22 mouse cellular contexts compared by ENCODE assay signal in genomic region chr2:152000291-152000679, GRCm38 (mm10). TPM values are rescaled to one million over a fixed set of nuclear protein-coding genes. Genes with fewer than 3 reads are reported as not detected.
DNase-seq lines count a peak whose midpoint lies in the region; ATAC-seq and TF ChIP-seq lines count a peak whose summit lies in the region.
"Had no signal": no experiment of that assay in that cellular context is flagged by ENCODE, and none has a peak within 500 bp of the region (broad histone marks: within the 10 kb centered on the region; RNA-seq: fewer than 3 reads in every experiment).

No protein-coding gene starts in this region.

- no peaks in the 10 kb centered on the region for H3K9me3 ChIP-seq in hindbrain, embryonic 10.5 days
- no peaks in the 10 kb centered on the region for H3K9me3 ChIP-seq in hindbrain, embryonic 16.5 days (ENCODE audit: control insufficient read depth, low read length)
- no peaks in the 10 kb centered on the region for H3K9me3 ChIP-seq in limb, embryonic 13.5 days
- no peaks in the 10 kb centered on the region for H3K9me3 ChIP-seq in limb, embryonic 10.5 days (replicated peaks)
- H3K9me3 ChIP-seq in E14TG2a.4 (ENCODE audit: low read length) = no peaks in the 10 kb centered on the region
- H3K9me3 ChIP-seq in stomach, embryonic 15.5 days = no peaks in the 10 kb centered on the region
- H3K9me3 ChIP-seq: forebrain, embryonic 15.5 days; hindbrain, embryonic 12.5 days; intestine, embryonic 15.5 days; liver, embryonic 13.5 days; neural tube, embryonic 13.5 days had no signal

- ATAC-seq in hindbrain, embryonic 16.5 days = no peak
- no peak for ATAC-seq in limb, embryonic 13.5 days (ENCODE audit: low FRiP score, low read depth)
- no peak for ATAC-seq in stomach, embryonic 15.5 days (ENCODE audit: insufficient read depth, low FRiP score, low read depth)
- ATAC-seq: forebrain, embryonic 15.5 days had no signal

- peaks cover 30% of the 10 kb centered on the region for H3K4me1 ChIP-seq in hindbrain, embryonic 10.5 days (replicated peaks)
- no peaks in the 10 kb centered on the region for H3K4me1 ChIP-seq in hindbrain, embryonic 16.5 days (ENCODE audit: control insufficient read depth, insufficient read depth, low read depth, low read length)
- H3K4me1 ChIP-seq in limb, embryonic 13.5 days = peaks cover 5% of the 10 kb centered on the region
- peaks cover 29% of the 10 kb centered on the region for H3K4me1 ChIP-seq in limb, embryonic 10.5 days
- H3K4me1 ChIP-seq in E14TG2a.4 (replicated peaks; ENCODE audit: low read depth, low read length) = peaks cover 77% of the 10 kb centered on the region
- H3K4me1 ChIP-seq in stomach, embryonic 15.5 days = peaks cover 4% of the 10 kb centered on the region

- peak overlapping the region; percentile 35; the same call in 1 of the 2 replicates for H3K27ac ChIP-seq in hindbrain, embryonic 10.5 days
- no peak overlapping the region for H3K27ac ChIP-seq in hindbrain, embryonic 16.5 days (ENCODE audit: low read depth, low read length)
- H3K27ac ChIP-seq in limb, embryonic 13.5 days = no peak overlapping the region
- H3K27ac ChIP-seq in limb, embryonic 10.5 days = no peak overlapping the region
- H3K27ac ChIP-seq in stomach, embryonic 15.5 days = no peak overlapping the region
- H3K27ac ChIP-seq: forebrain, embryonic 15.5 days; heart, adult 2 months; hindbrain, embryonic 12.5 days; intestine, embryonic 15.5 days; layer of hippocampus, adult 2 months; liver, embryonic 13.5 days; neural tube, embryonic 13.5 days had no signal

- no peak for DNase-seq in hindbrain, embryonic 10.5 days (ENCODE audit: low spot score)
- DNase-seq in limb, embryonic 10.5 days (ENCODE audit: low spot score) = no peak
- no peak for DNase-seq in thymus, postnatal 25 days
- DNase-seq in T-cell, adult 2 months (ENCODE audit: low spot score) = no peak
- DNase-seq: adrenal gland, postnatal 25 days; cerebellum, adult 18-20 months; cerebellum, postnatal 36 days; liver, embryonic 13.5 days; right cerebral cortex, postnatal 14 days; thymus, adult 2 months had no signal

- H3K9ac ChIP-seq in hindbrain, embryonic 16.5 days (ENCODE audit: low read depth, low read length) = no peak overlapping the region
- 0 out of 2 replicates have a peak overlapping the region, but pooled peaks have one; percentile 35 for H3K9ac ChIP-seq in limb, embryonic 13.5 days
- H3K9ac ChIP-seq in stomach, embryonic 15.5 days = no peak overlapping the region
- H3K9ac ChIP-seq: forebrain, embryonic 15.5 days; hindbrain, embryonic 12.5 days; intestine, embryonic 15.5 days; liver, embryonic 13.5 days; neural tube, embryonic 13.5 days had no signal

- no peaks in the 10 kb centered on the region for H3K36me3 ChIP-seq in hindbrain, embryonic 10.5 days
- H3K36me3 ChIP-seq in hindbrain, embryonic 16.5 days (ENCODE audit: control insufficient read depth, insufficient read depth, low read length) = no peaks in the 10 kb centered on the region
- no peaks in the 10 kb centered on the region for H3K36me3 ChIP-seq in limb, embryonic 13.5 days
- no peaks in the 10 kb centered on the region for H3K36me3 ChIP-seq in limb, embryonic 10.5 days
- H3K36me3 ChIP-seq in E14TG2a.4 (ENCODE audit: insufficient read depth, low read length) = no peaks in the 10 kb centered on the region
- H3K36me3 ChIP-seq in stomach, embryonic 15.5 days = no peaks in the 10 kb centered on the region
- H3K36me3 ChIP-seq: forebrain, embryonic 15.5 days; hindbrain, embryonic 12.5 days; intestine, embryonic 15.5 days; liver, embryonic 13.5 days; neural tube, embryonic 13.5 days had no signal

- no peak overlapping the region for H3K4me3 ChIP-seq in hindbrain, embryonic 10.5 days
- H3K4me3 ChIP-seq in hindbrain, embryonic 16.5 days (ENCODE audit: low read length) = no peak overlapping the region
- H3K4me3 ChIP-seq in limb, embryonic 13.5 days = no peak overlapping the region
- no peak overlapping the region for H3K4me3 ChIP-seq in limb, embryonic 10.5 days
- H3K4me3 ChIP-seq in E14TG2a.4 (replicated peaks; ENCODE audit: low read length) = peak overlapping the region; percentile 70
- no peak overlapping the region for H3K4me3 ChIP-seq in stomach, embryonic 15.5 days (replicated peaks)
- H3K4me3 ChIP-seq: erythroblast, embryonic 14.5 days; forebrain, embryonic 15.5 days; heart, adult 2 months; hindbrain, embryonic 12.5 days; intestine, embryonic 15.5 days; layer of hippocampus, adult 2 months; liver, embryonic 13.5 days; neural tube, embryonic 13.5 days had no signal

- no peak for TF ChIP-seq CTCF in E14TG2a.4 (conservative IDR thresholded peaks at IDR 0.05; ENCODE audit: low read length)

- H3K4me2 ChIP-seq in hindbrain, embryonic 16.5 days (ENCODE audit: low read length) = no peak overlapping the region
- no peak overlapping the region for H3K4me2 ChIP-seq in limb, embryonic 13.5 days (replicated peaks)
- H3K4me2 ChIP-seq in stomach, embryonic 15.5 days = peak overlapping the region; percentile 44; the same call in 1 of the 2 replicates
- H3K4me2 ChIP-seq: forebrain, embryonic 15.5 days; hindbrain, embryonic 12.5 days; midbrain, embryonic 11.5 days; neural tube, embryonic 13.5 days had no signal

- peaks cover 74% of the 10 kb centered on the region for H3K27me3 ChIP-seq in hindbrain, embryonic 10.5 days (ENCODE audit: insufficient read depth, poor library complexity, severe bottlenecking)
- H3K27me3 ChIP-seq in hindbrain, embryonic 16.5 days (replicated peaks; ENCODE audit: control insufficient read depth, insufficient read depth, low read length) = peaks cover 20% of the 10 kb centered on the region
- peaks cover 73% of the 10 kb centered on the region for H3K27me3 ChIP-seq in limb, embryonic 13.5 days
- H3K27me3 ChIP-seq in limb, embryonic 10.5 days (ENCODE audit: low read depth, poor library complexity, severe bottlenecking) = peaks cover 71% of the 10 kb centered on the region
- H3K27me3 ChIP-seq in E14TG2a.4 (ENCODE audit: insufficient read depth, low read length) = peaks cover 32% of the 10 kb centered on the region
- H3K27me3 ChIP-seq in stomach, embryonic 15.5 days (replicated peaks) = peaks cover 15% of the 10 kb centered on the region

- 43% methylated on average over 3 of the region's 3 CpGs for WGBS in hindbrain, embryonic 10.5 days
- WGBS in hindbrain, embryonic 16.5 days = 44% methylated on average over 3 of the region's 3 CpGs
- WGBS in limb, embryonic 13.5 days = 55% methylated on average over 3 of the region's 3 CpGs
- WGBS in limb, embryonic 10.5 days = 49% methylated on average over 3 of the region's 3 CpGs
- WGBS in stomach, embryonic 15.5 days = 50% methylated on average over 3 of the region's 3 CpGs

RNA-seq across cellular contexts. Expression of gene Slc52a3, which starts 4.0 kb away (rescaled TPM):
- polyA plus RNA-seq in hindbrain, embryonic 10.5 days (2016; fragmentation: Nextera tagmentation; extraction: Ambion mirVana) = 0.90 and 1.3 TPM in 2 replicates
- 1.8 and 2.3 TPM in 2 replicates for polyA plus RNA-seq in hindbrain, embryonic 16.5 days (2015; fragmentation: Nextera tagmentation; extraction: Ambion mirVana)
- polyA plus RNA-seq in limb, embryonic 13.5 days (2015; fragmentation: Nextera tagmentation; extraction: Ambion mirVana) = 1.6 and 1.8 TPM in 2 replicates
- 0.77 and 1.3 TPM in 2 replicates for polyA plus RNA-seq in limb, embryonic 10.5 days (2016; fragmentation: Nextera tagmentation; extraction: Ambion mirVana)
- polyA plus RNA-seq in stomach, embryonic 15.5 days (2015; fragmentation: Nextera tagmentation; extraction: Ambion mirVana) = 4.9 and 7.3 TPM in 2 replicates

RNA-seq across cellular contexts. Expression of gene Fam110a, which starts 20.3 kb away (rescaled TPM):
- 99.4 and 149 TPM in 2 replicates for polyA plus RNA-seq in hindbrain, embryonic 10.5 days (2016; fragmentation: Nextera tagmentation; extraction: Ambion mirVana)
- 43.4 and 45.9 TPM in 2 replicates for polyA plus RNA-seq in hindbrain, embryonic 16.5 days (2015; fragmentation: Nextera tagmentation; extraction: Ambion mirVana)
- 23.0 and 25.4 TPM in 2 replicates for polyA plus RNA-seq in limb, embryonic 13.5 days (2015; fragmentation: Nextera tagmentation; extraction: Ambion mirVana)
- 35.0 and 37.9 TPM in 2 replicates for polyA plus RNA-seq in limb, embryonic 10.5 days (2016; fragmentation: Nextera tagmentation; extraction: Ambion mirVana)
- 26.8 TPM in 2 replicates for polyA plus RNA-seq in stomach, embryonic 15.5 days (2015; fragmentation: Nextera tagmentation; extraction: Ambion mirVana)
